Mouse (Mus musculus) skeletal muscle tissue, adult 2 months (tissue): ENCODE measurements around the gene Gm4792.

Experiments
- DNase-seq: peaks from one replicate; pipeline ENCODE4 v3.0.0-alpha.2; 2012; ENCODE audit warnings: low read depth, low spot score

Gm4792 gene

DNA sequence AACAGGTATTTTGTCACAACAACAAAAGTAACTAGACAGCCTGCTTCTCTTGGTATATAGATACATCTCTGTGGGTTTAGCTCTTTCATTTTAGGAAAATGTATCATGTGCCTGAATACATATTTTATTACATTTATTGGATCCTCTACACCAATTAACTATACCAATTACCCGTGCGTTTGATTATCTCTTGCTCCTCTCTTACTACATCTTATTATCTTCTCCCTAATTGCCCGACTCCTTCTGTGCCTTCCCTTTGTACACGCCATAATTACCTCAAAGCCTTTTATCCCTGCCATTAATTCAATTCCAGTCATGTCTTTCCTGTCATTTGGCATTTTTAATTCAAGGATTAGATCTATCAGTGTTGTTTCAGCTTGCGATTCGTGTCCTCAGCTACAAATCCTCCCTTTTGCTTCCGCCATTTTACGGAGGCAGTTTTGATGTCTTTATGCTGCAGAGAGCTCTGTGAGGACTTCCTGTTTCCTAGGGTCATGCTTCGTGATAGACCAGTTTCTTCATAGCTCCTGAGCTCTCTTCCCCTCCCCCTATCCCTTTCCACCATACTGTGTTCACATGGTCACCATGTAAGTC lies 5.7 kb upstream of the Gm4792 start:
- DNase-seq: no peak

DNA sequence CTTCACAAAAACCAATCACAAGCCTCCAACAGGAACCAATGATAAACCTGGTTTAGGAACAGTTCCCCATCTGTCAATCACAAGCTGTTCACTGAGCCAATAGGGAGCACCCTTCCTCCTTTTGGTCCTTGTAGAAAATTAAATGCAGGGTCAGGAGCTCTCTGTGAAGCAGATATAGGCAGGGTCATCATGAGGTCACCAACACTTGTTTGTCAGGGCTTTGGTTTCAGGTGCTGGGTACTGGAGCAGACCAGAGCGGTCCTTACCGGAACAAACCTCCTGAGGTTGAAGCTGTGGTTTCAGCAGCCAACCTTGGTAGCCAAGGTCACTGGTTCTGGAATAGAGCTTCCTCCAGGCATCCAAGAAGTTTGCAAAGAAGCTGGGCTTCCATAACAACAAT lies 798 bp upstream of the Gm4792 start:
- no peak for DNase-seq

DNA sequence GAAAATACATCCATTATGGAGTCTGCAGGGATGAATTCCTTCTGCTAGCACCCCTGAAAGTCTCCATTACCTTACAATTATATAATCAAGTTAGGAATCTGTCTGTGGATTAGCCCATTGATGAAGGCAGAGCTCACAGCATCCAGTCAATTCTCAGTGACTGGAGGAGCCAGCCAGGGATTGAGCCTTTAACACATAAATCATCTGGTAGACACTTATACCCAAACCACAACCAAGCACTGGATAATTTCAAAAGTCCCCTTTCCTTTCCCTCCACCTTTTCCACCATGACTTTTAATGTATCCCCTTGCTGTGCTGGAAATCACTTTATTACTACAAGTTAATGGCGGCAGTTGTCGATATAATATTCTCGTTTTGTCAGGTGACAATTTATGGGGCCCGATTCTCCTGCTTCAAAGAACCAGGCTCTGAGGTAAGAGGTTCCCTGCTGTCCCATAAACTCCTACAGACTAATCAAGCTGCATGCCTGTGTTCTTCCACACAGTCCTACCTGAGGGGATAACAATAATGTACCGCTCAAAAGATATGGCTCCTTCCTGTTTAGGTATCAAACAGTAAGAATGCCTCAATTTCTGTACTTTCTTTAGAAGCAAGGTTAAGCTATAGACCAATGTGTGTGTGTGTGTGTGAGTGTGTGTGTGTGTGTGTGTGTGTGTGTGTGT lies 2.4 kb downstream of the Gm4792 start:
- no peak for DNase-seq

DNA sequence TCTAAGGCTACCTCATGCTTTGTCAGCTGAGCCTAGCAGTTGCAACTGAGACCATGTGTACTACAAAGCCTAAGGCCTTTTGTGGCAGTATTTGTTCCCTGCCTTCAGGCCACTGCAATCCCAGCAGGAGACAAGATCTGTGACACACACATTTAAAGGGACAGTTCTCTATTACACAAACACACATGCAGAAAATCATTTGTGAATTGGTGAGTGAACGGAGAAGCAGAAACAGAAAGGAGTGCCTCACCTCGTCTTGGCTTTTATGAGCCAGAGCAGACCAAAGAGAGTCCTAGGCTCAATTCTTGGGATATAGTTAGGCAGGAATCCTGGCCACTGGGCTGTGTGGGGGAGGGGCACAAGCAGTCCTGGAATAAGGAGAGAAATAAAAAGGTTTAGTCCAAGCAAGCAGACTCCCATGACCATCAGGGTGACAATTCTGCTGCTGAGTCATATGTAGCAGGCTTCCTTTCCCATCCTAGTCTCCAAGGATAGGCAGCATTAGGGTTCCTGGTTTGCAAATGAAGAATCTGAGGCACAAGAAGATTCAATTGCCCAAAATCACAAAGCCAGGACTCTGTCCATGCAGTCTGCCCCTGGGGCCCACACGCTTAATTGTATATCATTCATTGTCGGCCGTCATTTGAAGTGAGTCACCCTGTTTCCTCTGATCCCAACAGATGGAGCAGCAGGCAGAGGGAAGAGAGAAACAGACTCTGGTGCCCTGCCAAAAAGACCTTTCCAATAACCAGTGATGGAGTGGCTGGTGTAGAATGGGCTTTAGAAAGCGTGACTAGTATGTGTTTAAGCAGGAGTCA lies 3.4 kb downstream of the Gm4792 start:
- DNase-seq: no peak

DNA sequence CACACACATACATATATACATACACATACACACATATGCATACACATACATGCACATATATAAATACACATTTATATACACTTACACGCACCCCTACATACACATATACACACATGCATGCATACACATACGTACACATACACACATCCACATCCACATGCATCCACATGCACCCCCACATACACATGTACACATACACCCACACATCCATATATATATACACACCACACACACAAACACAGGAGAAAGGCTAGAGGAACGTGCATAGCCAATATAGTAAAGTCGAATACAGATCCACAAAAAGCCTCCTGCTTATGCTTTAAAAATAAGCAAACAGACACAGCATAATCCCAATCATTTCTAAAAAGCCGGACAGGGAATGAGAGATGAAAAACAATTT lies 4.1 kb downstream of the Gm4792 start:
- DNase-seq: no peak

DNA sequence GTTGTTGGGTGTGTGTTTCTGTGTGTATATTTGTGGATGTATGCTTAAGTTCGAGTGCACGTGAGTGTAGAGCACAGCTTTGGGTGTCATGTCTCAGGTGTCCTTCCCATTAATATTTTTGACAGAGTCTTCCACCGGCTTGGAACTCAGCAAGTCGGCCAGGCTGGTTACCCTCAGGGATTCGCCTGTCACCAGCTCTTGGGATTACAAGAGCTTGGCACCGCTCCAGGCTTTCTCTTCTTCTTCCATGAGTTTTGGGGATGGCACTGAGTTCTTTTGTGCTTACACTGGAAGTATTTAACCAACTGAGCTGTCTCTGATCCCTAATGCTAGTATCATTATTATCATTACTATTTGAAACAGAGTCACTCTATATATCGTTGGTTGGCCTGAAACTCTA lies 15.7 kb downstream of the Gm4792 start:
- no peak for DNase-seq

DNA sequence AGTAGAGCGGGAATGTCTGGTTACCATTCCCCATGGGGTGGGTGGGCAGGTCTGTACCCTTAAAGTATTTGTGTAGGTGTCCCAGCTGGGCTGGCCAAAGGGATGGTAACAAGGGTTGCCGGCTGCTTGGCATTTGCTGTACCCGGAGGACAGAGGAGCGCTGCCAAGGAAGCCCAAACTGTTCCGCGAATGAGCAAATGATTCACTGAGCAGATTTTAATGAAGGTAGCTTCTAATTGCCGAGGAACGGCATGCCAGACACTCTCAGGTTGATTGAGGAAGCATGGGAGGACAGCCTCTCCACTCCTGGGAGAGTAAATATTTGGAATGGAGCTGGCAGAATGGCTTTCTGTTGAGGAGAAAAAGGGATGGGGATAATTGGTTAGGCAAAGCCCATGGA lies 16.3 kb downstream of the Gm4792 start:
- no peak for DNase-seq

GRCm38 (mm10) chr10:94276511-94276910 lies 22.0 kb downstream of the Gm4792 start:
- no peak for DNase-seq

GRCm38 (mm10) chr10:94275321-94275720 lies 23.2 kb downstream of the Gm4792 start:
- DNase-seq: no peak

DNA sequence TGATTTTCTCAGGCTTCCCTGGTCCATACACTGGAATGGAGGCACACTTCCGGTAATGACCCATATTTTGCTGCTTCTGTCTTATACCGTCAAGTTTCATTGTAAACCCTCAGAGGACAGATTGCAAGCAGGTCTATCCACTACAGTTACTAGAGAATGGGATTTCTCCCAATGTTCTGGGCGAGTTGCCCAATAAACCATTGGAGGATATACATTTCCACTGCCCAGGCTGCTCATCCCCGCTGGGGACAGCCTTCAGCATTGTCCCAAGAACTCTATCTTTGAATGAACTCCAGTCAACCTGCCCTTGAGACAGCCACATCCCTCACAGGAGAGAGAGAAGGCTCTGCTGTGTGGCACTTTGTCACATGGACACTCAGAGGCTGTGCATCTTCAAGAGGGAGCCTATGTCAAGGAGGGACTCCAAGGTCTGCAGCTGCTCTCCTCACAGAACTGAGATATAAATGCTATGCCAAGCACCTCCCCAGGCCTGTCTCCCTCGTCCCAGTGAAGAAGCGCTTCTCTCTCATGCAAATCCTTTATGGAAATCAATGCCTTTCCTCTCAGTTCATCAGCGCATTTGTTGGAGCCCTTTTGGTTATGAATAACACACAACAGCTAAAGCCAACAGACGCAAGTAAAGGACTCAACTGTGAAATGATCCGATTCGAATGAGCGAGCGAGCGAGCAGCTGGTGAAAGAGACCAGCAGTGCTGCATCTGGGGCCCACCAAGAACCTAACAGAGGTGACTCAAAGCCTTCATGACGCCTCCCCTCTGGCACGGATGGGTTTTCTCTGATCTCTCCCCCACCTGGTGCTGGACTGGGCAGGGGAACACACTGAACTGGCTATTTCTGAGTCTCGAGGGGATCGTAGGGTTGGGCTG lies 32.6 kb downstream of the Gm4792 start:
- DNase-seq: no peak

DNA sequence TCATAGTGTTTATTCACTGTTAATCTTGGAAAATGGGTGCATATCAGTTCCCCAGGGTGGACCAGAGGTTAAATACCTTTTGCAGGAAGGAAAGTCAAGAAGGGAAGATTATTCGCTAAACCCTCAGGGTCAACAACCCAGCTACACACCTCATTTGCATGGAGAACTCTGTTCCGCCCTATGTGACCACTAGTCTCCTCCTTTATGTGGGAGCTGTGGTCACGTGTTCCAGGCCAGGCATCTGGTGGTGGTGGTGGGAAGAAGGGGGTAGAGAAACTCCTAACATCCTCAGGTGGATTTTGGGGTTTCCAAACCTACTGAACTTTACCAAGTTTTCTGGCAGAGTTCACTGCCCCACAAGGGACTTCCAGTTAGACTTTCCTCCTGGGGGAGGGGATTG lies 35.3 kb downstream of the Gm4792 start:
- no peak for DNase-seq

DNA sequence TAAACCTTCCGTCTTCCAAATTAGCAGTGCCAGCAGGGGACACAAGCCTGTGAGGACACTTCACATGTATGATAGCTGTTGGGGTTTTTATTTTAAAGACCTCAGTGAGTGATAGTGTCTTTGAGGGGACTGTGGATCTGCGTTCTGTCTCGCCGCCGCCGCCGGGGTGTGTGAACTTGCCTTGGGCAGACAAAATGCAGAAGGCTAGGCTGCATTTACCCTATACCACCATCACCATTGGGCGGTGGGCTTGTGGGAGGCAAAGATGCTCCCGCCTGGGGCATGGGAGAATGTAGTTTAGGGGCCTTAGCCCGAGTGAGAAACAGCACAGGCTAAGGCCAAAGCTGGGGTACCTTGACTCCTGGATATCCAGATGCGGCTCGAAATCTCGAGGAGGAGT lies 35.9 kb downstream of the Gm4792 start:
- DNase-seq: no peak

GRCm38 (mm10) chr10:94260544-94260943 lies 38.0 kb downstream of the Gm4792 start:
- DNase-seq: no peak

GRCm38 (mm10) chr10:94256518-94256917 lies 42.0 kb downstream of the Gm4792 start:
- no peak for DNase-seq

GRCm38 (mm10) chr10:94255744-94256143 lies 42.8 kb downstream of the Gm4792 start:
- DNase-seq: no peak

GRCm38 (mm10) chr10:94254766-94255165 lies 43.7 kb downstream of the Gm4792 start:
- no peak for DNase-seq

DNA sequence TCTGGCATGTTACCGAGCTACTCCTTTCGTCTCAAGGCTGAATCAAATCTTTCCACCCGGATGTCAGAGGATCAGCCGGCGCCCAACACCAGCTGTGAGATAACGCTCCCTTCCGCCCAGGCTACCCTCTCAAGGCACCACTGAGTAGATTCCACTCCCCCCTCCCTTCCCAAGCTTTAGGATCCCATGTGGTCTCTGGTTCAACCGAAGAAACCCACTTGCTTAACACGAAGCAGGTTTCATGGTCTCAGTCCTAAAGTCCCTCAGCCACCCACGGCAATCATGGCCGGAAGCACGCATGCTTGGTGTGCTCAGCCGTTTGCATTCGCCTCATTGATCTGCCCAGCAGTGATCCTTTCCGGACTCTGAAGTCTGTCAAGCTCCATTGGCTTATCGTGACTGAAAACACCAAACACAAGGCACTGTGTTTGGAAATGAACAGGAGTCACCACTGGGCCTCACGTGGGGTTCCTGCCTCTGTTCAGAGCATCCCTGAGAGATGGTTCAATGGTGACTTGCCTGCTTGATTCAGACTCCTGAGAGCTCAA lies 45.2 kb downstream of the Gm4792 start:
- no peak for DNase-seq

GRCm38 (mm10) chr10:94249575-94250456 lies 48.7 kb downstream of the Gm4792 start:
- DNase-seq: peak; percentile 62

DNA sequence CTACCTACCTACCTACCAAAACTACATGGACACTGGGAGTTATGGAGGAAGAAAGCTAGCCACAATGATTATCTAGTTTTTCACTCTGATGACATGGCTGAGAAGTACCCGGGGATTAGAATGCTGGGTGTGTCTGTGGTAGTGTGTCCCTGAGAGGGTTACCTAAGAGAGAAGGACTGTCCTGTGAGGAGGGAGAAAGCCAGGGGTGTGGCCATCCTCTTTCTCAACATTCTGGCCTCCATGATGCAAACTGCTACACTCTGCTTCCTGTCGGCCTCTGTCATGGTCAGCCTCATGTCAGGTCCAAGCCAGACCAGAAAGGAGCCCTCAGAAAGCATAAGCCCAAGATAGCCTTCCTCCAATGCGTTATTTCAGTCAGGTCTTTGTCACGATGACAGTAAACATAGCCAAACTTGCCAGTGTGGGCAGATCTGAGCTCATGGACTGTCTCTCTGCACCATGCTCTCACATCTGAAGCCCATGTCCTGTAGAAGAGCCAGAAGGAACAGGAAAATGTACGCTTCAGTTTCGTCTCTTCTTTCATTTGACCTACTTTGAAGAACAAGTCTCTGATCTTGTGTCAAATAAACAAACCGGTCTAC lies 50.7 kb downstream of the Gm4792 start:
- peak; percentile 25 for DNase-seq
